Mouse (Mus musculus): ENCODE data around the gene Keap1. TPM values are rescaled to one million over a fixed set of nuclear protein-coding genes. Genes with fewer than 3 reads are reported as not detected.

The Keap1 gene
- polyA plus RNA-seq, 1 experiment from 2014 or later, result 40.8 TPM

DNA sequence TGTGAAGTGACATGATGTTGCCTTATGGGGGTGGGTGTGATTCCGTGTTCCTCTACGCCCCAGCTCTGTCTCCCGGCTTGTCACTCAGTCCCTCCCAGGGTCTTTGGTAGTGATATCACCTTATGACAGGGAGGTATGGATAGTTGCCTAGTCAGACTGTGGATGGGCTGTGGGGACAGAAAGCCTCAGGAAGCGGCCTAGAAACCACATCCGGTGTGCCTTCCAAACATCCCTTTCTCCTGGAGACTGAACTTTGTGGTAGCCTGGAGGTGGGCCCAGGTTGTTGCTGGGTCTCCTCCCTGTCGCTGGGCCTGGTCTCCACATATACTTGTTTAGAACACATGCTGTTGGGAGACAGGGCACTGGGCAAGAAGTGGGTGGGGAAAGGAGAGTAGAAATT lies 55.7 kb downstream of the Keap1 start:
- no peaks in the 10 kb centered on the region for H3K9me3 ChIP-seq (ENCODE audit: control insufficient read depth, low read length)
- DNase-seq (ENCODE audit: low spot score), result no peak
- 85% methylated on average over 6 of the region's 6 CpGs for WGBS
- no peak overlapping the region for H3K4me3 ChIP-seq (ENCODE audit: low read depth, low read length)
- H3K9ac ChIP-seq (ENCODE audit: low read length), result no peak overlapping the region
- ATAC-seq (ENCODE audit: low FRiP score, low TSS enrichment), result no peak
- TF ChIP-seq EP300 (optimal IDR thresholded peaks at IDR 0.05) (no peak), CTCF (IDR thresholded peaks at IDR 0.05; ENCODE audit: low read depth) (no peak)
- H3K4me2 ChIP-seq (replicated peaks; ENCODE audit: low read depth), result no peak overlapping the region; the same call in 1 of the 2 replicates
- no peaks in the 10 kb centered on the region for H3K27me3 ChIP-seq (ENCODE audit: control insufficient read depth, insufficient read depth, low read length)
- H3K4me1 ChIP-seq (replicated peaks; ENCODE audit: control insufficient read depth, insufficient read depth), result peaks cover 7% of the 10 kb centered on the region; the same call in 1 of the 2 replicates
- H3K36me3 ChIP-seq (ENCODE audit: control insufficient read depth, insufficient read depth, low read length), result no peaks in the 10 kb centered on the region
- H3K27ac ChIP-seq (replicated peaks), result no peak overlapping the region

DNA sequence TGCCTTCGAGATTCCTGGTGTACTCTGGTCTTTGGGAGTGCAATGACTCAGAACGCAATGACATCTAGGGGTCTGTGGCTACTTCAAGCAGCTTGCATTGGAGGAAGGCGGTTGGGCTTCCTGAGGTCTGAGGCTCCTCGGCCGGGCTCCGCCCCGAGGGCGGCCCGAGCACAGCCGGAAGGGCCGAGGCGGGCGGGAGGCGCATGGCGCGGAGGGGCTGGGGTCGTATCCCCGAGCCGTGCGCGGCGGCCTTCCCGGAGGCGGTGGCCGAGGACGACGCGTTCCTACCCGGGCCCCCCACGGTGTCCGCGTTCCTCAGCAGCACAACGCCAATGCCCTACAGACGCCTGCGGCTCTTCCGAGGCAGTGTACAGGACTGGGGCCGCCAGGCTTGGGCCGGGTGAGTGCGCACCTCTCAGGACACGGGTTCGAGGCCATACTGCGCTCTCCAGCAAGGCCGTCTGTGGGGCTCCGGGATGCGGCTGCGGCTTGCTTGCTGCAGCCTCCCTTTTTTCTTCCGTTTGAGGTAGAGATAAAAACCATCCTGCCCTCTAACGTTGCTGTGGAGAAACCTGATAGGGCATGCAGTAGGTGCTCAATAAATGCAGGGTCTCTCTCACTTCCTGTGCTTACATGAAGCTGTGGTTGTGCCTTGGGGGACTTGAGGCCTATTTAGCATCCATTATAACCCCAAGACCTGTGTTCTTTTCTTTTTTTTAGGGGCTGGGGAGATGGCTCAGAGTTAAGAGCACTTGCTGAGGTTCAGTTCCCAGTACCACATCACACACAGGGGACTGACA lies 57.5 kb downstream of the Keap1 start:
- Histone ChIP-seq H3K9ac (ENCODE audit: low read length) (peak overlapping the region; percentile 71), H3K36me3 (ENCODE audit: control insufficient read depth, insufficient read depth, low read length) (no peaks in the 10 kb centered on the region), H3K27ac (replicated peaks) (0 out of 2 replicates have a peak overlapping the region, but pooled peaks have one; percentile 8), H3K27me3 (ENCODE audit: control insufficient read depth, insufficient read depth, low read length) (no peaks in the 10 kb centered on the region), H3K4me2 (replicated peaks; ENCODE audit: low read depth) (peak overlapping the region; percentile 66), H3K4me1 (replicated peaks; ENCODE audit: control insufficient read depth, insufficient read depth) (peaks cover 7% of the 10 kb centered on the region; the same call in 1 of the 2 replicates), H3K9me3 (ENCODE audit: control insufficient read depth, low read length) (no peaks in the 10 kb centered on the region), H3K4me3 (ENCODE audit: low read depth, low read length) (peak overlapping the region; percentile 49)
- 10% methylated on average over 45 of the region's 48 CpGs for WGBS
- DNase-seq (ENCODE audit: low spot score) (peak; percentile 50), ATAC-seq (ENCODE audit: low FRiP score, low TSS enrichment) (peak; percentile 55; the same call in 1 of the 2 replicates)
- TF ChIP-seq CTCF (IDR thresholded peaks at IDR 0.05; ENCODE audit: low read depth), result no peak
- TF ChIP-seq EP300 (optimal IDR thresholded peaks at IDR 0.05), result no peak

DNA sequence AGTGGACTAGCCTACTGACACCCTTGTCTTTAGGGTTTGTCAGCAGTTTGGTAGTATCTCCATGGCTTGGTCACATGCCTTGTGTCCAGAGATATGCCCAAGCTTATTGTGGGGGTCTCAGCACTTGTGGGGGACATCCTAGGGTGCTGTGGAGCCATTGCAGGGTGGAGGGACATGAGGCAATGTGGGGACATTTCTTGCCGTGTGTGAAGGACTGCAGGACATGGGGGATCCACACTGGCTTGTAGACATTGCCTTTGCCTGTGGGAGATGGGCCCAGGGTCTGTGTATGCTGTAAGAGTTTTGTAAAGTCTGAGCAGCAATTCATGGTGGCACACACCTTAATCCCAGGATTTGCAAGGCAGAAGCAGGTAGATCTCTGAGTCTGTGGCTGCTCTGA lies 58.3 kb downstream of the Keap1 start:
- no peaks in the 10 kb centered on the region for H3K36me3 ChIP-seq (ENCODE audit: control insufficient read depth, insufficient read depth, low read length)
- no peak for TF ChIP-seq EP300 (optimal IDR thresholded peaks at IDR 0.05)
- no peak for TF ChIP-seq CTCF (IDR thresholded peaks at IDR 0.05; ENCODE audit: low read depth)
- WGBS, result 77% methylated on average over 1 of the region's 1 CpGs
- H3K4me3 ChIP-seq (ENCODE audit: low read depth, low read length), result no peak overlapping the region
- H3K9me3 ChIP-seq (ENCODE audit: control insufficient read depth, low read length), result no peaks in the 10 kb centered on the region
- DNase-seq (ENCODE audit: low spot score), result no peak
- no peak for ATAC-seq (ENCODE audit: low FRiP score, low TSS enrichment)
- no peaks in the 10 kb centered on the region for H3K27me3 ChIP-seq (ENCODE audit: control insufficient read depth, insufficient read depth, low read length)
- peak overlapping the region; percentile 66; the same call in 1 of the 2 replicates for H3K4me2 ChIP-seq (replicated peaks; ENCODE audit: low read depth)
- no peak overlapping the region for H3K9ac ChIP-seq (ENCODE audit: low read length)
- no peak overlapping the region for H3K27ac ChIP-seq (replicated peaks)
- H3K4me1 ChIP-seq (replicated peaks; ENCODE audit: control insufficient read depth, insufficient read depth), result peaks cover 7% of the 10 kb centered on the region; the same call in 1 of the 2 replicates

DNA sequence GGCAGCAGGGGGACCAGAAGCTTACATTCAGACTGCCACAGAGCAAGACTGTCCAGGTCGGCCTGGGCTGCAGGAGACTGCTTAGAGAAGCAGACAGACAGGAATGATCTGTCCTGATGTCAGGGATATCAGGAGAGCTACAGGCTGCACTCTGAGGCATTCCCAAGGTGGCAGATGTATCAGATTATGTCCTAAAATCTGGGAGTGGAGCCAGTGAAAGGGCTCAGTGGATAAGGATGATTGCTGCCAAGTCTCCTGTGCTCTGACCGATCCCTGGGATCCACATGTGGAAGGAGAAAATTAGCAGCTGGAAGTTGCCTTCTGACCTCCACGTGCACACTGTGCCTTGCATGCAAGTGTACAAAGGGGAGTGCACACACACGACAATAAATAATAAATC lies 58.8 kb downstream of the Keap1 start:
- H3K4me3 ChIP-seq (ENCODE audit: low read depth, low read length), result no peak overlapping the region
- DNase-seq (ENCODE audit: low spot score), result no peak
- ATAC-seq (ENCODE audit: low FRiP score, low TSS enrichment), result no peak
- 52% methylated on average over 4 of the region's 4 CpGs for WGBS
- no peak overlapping the region for H3K4me2 ChIP-seq (replicated peaks; ENCODE audit: low read depth)
- H3K9me3 ChIP-seq (ENCODE audit: control insufficient read depth, low read length), result no peaks in the 10 kb centered on the region
- no peak overlapping the region for H3K27ac ChIP-seq (replicated peaks)
- no peaks in the 10 kb centered on the region for H3K27me3 ChIP-seq (ENCODE audit: control insufficient read depth, insufficient read depth, low read length)
- H3K4me1 ChIP-seq (replicated peaks; ENCODE audit: control insufficient read depth, insufficient read depth), result peaks cover 7% of the 10 kb centered on the region; the same call in 1 of the 2 replicates
- TF ChIP-seq EP300 (optimal IDR thresholded peaks at IDR 0.05), result no peak
- no peak for TF ChIP-seq CTCF (IDR thresholded peaks at IDR 0.05; ENCODE audit: low read depth)
- no peak overlapping the region for H3K9ac ChIP-seq (ENCODE audit: low read length)
- no peaks in the 10 kb centered on the region for H3K36me3 ChIP-seq (ENCODE audit: control insufficient read depth, insufficient read depth, low read length)

Other genes with a start within 250 kb of the Keap1 start
- 87.3 and 90.2 TPM in 2 replicates for gene Mrpl4, start 236.6 kb downstream of the Keap1 start, polyA plus RNA-seq (2015; fragmentation: Nextera tagmentation; extraction: Ambion mirVana)
- 9.5 and 11.9 TPM in 2 replicates for gene Icam1, start 223.4 kb downstream of the Keap1 start, polyA plus RNA-seq (2015; fragmentation: Nextera tagmentation; extraction: Ambion mirVana)
- 0.50 and 0.81 TPM in 2 replicates for gene Icam4, start 210.0 kb downstream of the Keap1 start, polyA plus RNA-seq (2015; fragmentation: Nextera tagmentation; extraction: Ambion mirVana)
- 0.15 and 0.27 TPM in 2 replicates for gene Icam5, start 207.3 kb downstream of the Keap1 start, polyA plus RNA-seq (2015; fragmentation: Nextera tagmentation; extraction: Ambion mirVana)
- not detected in 2 replicates for gene Zglp1, start 172.3 kb downstream of the Keap1 start, polyA plus RNA-seq (2015; fragmentation: Nextera tagmentation; extraction: Ambion mirVana)
- 0.11 and 0.24 TPM in 2 replicates for gene Gm49373, start 166.3 kb downstream of the Keap1 start, polyA plus RNA-seq (2015; fragmentation: Nextera tagmentation; extraction: Ambion mirVana)
- 39.4 and 42.3 TPM in 2 replicates for gene Fdx1l, start 165.7 kb downstream of the Keap1 start, polyA plus RNA-seq (2015; fragmentation: Nextera tagmentation; extraction: Ambion mirVana)
- gene Gm38431, start 147.4 kb downstream of the Keap1 start, polyA plus RNA-seq (2015; fragmentation: Nextera tagmentation; extraction: Ambion mirVana), result 0.28 and 0.86 TPM in 2 replicates
- 15.0 and 18.3 TPM in 2 replicates for gene Raver1, start 147.4 kb downstream of the Keap1 start, polyA plus RNA-seq (2015; fragmentation: Nextera tagmentation; extraction: Ambion mirVana)
- gene Tyk2, start 108.1 kb downstream of the Keap1 start, polyA plus RNA-seq (2015; fragmentation: Nextera tagmentation; extraction: Ambion mirVana), result 6.8 and 7.1 TPM in 2 replicates
- gene Cdc37, start 89.4 kb downstream of the Keap1 start, polyA plus RNA-seq (2015; fragmentation: Nextera tagmentation; extraction: Ambion mirVana), result 161 TPM in 2 replicates
- gene Pde4a, start 73.6 kb downstream of the Keap1 start, polyA plus RNA-seq (2015; fragmentation: Nextera tagmentation; extraction: Ambion mirVana), result 2.5 and 3.0 TPM in 2 replicates
- gene S1pr5, start 9.1 kb upstream of the Keap1 start, polyA plus RNA-seq (2015; fragmentation: Nextera tagmentation; extraction: Ambion mirVana), result 4.7 and 5.0 TPM in 2 replicates
- gene Atg4d, start 25.9 kb upstream of the Keap1 start, polyA plus RNA-seq (2015; fragmentation: Nextera tagmentation; extraction: Ambion mirVana), result 38.6 and 41.7 TPM in 2 replicates
- gene Kri1, start 48.6 kb upstream of the Keap1 start, polyA plus RNA-seq (2015; fragmentation: Nextera tagmentation; extraction: Ambion mirVana), result 6.7 and 7.9 TPM in 2 replicates
- gene Cdkn2d, start 52.0 kb upstream of the Keap1 start, polyA plus RNA-seq (2015; fragmentation: Nextera tagmentation; extraction: Ambion mirVana), result 23.1 and 28.0 TPM in 2 replicates
- gene Ap1m2, start 73.0 kb upstream of the Keap1 start, polyA plus RNA-seq (2015; fragmentation: Nextera tagmentation; extraction: Ambion mirVana), result 84.9 and 90.6 TPM in 2 replicates
- gene Slc44a2, start 81.3 kb upstream of the Keap1 start, polyA plus RNA-seq (2015; fragmentation: Nextera tagmentation; extraction: Ambion mirVana), result 55.2 and 62.6 TPM in 2 replicates
- 41.4 and 45.2 TPM in 2 replicates for gene Ilf3, start 128.5 kb upstream of the Keap1 start, polyA plus RNA-seq (2015; fragmentation: Nextera tagmentation; extraction: Ambion mirVana)
- gene Qtrt1, start 172.5 kb upstream of the Keap1 start, polyA plus RNA-seq (2015; fragmentation: Nextera tagmentation; extraction: Ambion mirVana), result 27.9 and 30.8 TPM in 2 replicates
- 76.0 and 78.4 TPM in 2 replicates for gene Dnm2, start 185.5 kb upstream of the Keap1 start, polyA plus RNA-seq (2015; fragmentation: Nextera tagmentation; extraction: Ambion mirVana)

Data from stomach, postnatal 0 days (tissue).